Mouse (Mus musculus) forelimb bud, embryonic 11.5 days (tissue): ENCODE data around the gene F11.

Source experiments
- DNase-seq: peaks from one replicate; pipeline ENCODE4 v3.0.0-alpha.2; 2012; ENCODE audit warnings: low read depth, low spot score

Gene F11

DNA sequence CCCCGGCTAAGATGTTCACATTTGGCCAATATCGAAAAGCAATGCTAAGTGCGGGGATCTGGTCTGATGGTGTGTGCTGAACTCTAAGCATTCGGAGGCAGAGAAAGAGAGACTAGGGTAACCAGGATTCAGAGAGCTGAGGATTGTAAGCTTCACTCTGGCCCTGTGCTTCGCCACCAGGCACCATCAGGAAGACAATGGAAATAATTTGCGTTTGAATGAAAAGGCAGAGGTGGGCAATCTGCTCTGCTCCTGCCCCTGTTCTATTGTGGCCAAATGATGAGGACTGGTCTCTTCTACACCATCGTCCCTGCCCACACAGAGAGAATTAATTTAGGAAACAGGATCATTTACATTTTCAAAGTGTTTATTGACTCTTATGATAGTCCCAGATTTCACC, 15.5 kb downstream of the F11 start:
- DNase-seq: no peak

DNA sequence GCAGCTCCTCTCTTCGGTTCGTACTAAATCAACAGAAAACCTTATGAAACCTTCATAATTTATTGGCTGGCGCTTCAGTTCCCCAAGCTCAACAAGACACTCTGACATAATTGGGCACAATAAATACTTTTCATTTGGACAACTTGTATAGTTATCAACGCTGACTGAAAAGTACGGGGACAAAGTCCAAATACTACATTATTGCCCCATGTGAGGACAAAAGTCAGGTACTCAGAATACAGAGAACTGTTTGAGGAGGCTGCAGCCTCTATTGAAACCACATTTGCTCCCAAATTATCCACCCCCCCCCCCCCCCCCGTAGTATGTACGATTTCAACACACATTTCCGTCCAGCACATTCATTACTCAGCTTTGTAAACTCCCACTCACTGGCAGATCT, 22.5 kb downstream of the F11 start:
- no peak for DNase-seq

DNA sequence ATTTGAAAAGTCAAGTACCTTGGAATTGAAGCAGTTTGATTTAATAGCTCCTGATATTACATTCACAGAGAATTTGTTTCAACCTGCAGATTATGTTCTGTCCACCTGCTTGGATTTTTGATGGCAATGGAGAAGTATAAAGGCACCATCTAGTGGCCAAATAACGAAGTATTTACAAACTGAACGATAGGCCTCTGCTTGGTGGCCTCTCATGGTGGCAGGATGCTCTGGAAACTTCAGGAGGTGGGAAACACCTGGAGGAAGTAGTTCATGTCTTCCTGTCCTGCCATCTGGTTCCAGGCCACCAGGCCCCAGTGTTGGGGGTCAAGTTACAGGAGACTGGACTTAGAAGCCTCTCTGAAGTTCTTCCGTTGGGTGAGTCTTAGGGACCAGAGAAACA, 23.5 kb downstream of the F11 start:
- peak; percentile 57 for DNase-seq

DNA sequence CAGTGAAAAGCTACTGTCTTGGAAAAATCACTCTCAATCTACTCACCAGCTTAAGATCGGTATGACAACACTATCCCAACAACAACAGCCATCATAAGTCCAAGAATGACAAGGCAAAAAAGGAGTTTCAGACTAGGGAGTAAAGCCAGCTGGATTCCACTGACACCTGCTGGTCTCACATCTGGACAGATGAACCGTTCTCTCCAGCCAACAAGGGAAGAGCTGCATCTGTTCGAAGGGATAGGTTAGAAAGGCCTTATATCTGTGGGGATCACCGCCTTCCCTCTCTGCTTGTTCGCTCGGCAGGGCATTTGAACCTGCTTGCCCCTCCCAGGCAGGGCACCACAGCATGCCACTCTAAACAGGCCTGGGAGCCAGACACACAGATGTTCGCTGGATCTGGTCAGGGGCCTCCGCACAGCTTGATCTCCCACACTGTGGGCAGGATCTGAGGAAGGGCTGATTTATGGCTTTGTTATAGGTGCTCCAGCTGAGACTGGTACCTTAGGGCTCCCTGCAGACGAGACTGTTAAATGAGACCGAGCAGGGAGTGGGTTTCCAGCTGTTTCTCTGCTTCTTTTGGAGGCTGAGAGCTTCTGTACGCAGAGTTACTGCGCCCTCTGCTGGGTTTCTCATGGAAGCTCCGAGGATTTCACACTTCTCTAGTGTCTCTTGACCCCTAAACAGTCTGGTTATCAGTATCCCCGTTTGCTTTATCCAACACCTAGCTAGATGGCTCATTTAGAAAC, 25.5 kb downstream of the F11 start:
- DNase-seq: peak; percentile 73

DNA sequence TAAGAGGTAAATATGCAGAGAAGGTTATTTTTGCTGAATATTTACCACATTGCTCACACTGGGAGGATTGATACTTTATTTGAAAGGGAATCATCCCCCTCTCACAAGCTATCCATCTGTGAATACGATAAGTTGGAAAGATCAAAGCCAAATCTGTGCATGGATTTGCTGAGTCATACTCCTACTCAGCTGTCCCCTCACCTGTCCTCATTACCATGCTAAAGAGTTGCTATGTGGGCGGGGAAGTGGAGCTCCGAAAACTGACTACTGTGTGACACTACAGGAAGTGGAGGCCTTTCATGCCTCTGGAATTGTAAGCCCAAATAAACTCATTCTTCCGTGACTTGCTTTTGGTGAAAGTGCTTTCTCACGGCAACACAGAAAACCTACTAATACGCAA, 26.6 kb downstream of the F11 start:
- DNase-seq: no peak

DNA sequence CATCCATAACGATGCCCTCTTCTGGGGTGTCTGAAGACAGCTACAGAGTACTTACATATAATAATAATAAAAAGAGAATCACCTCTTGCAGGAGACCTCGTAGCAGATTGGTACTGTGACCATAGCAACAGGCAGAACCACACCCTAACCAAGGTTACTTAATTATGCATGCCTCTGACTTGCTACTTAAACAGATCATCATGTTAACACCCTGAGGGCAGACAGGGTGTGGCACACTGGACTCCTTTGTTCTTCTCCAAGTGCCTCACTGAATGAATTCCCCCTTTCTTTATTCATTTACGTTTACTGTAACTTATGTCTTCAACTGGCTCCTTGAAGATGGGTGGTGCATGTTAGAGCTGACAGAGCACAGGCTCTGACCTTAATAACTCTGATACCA, 28.6 kb downstream of the F11 start:
- DNase-seq: no peak

DNA sequence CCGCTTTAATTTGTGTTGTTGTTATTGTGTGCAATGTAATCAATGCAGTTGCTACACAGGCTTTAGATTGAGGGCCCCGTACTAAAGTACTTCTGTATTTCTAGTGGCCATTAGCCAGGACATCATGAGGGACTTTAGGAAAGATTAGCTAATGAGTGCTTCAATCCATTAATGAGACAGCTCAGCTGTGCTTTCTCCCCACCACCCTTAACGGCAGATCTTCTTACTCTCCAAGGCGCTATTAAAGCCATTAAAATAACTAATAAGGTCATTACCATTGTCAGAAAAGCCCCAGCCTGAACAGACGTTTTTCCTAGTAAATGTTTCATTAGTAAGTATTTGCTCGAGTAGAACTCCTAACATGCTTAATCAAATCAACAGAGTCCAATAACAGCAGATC, 59.4 kb downstream of the F11 start:
- DNase-seq: no peak

DNA sequence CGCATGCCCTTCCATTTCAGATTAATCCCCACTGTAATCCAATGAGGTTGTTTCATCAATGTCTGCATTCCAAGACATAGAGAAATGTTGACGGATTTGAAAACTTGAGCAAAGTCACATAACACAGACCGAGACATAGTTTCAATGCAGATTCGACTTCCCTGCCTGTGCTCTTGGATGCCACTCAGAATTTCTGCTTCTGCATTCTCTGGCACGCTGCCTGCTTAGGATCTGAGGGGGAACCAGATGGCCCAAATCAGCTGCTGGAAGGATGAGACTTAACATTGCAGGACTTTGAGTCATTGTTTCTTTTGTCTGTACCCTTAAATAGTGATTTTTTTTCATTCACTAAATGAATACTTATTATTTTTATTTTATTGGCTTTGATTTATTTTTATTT, 60.2 kb downstream of the F11 start:
- no peak for DNase-seq

DNA sequence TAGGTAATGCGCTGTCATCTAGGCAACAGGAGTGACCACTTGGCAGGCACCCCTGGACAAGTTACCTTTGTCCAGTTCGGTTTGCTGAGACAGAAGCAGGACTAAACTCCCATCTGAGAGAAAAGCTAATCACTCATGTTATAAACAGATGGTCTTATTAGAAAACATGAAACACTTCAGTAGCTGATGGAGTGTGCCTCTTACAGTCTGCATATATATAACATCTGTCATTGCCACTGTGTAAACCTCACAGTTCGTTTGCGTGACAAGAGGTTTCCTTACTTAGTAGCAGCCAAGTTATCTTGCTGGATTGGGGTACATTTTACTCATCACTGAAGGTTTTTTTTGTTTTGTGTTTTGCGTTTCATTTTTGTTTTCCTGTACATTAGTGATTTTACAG, 64.5 kb downstream of the F11 start:
- no peak for DNase-seq

DNA sequence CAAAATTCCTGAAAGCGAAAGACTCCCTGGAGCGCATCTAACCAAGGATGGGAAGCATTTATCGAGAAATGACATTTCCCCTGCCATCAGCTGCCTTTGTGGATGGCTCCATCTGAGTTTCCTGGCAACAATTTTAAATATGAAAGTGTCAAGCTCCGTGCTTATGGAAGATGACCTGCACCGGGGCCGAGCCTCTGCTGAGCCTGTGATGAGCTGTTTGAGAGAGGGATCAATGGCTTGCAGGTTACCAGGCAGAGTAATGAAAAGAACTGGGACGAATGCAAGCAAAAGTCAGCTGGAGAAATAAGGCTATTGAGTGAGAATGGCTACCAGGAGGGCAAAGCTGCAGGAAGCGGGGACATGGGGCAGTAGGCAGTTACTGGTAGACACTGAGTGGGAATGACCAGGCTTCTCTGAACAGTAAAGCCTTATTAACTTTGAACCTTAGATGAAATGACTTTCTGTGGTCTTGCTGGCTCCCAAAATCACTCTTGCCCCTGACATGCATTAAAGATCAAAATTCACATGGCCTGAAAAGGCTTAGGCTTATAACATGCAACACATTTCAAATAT, 65.8 kb downstream of the F11 start:
- DNase-seq: no peak
